Mouse (Mus musculus): ENCODE data around the gene Dazap2.

GRCm38 (mm10) chr15:100590436-100590835, 24.7 kb upstream of the Dazap2 start:
- TF ChIP-seq CTCF (conservative IDR thresholded peaks at IDR 0.05; ENCODE audit: low read length) (no peak), POU5F1 (IDR thresholded peaks at IDR 0.05; ENCODE audit: borderline replicate concordance, low read length) (no peak), NANOG (IDR thresholded peaks at IDR 0.05; ENCODE audit: borderline replicate concordance, low read length) (no peak)
